9 mouse cellular contexts compared by ENCODE assay signal in genomic region chr16:85901581-85901910, GRCm38 (mm10). TPM values are rescaled to one million over a fixed set of nuclear protein-coding genes. Genes with fewer than 3 reads are reported as not detected.
DNase-seq lines count a peak whose midpoint lies in the region; ATAC-seq lines count a peak whose summit lies in the region.
"Had no signal": no experiment of that assay in that cellular context is flagged by ENCODE, and none has a peak within 500 bp of the region (broad histone marks: within the 10 kb centered on the region; RNA-seq: fewer than 3 reads in every experiment).

Gene Adamts5 (minus strand): TSS chr16:85901828.

- no peaks in the 10 kb centered on the region for H3K9me3 ChIP-seq in intestine, embryonic 15.5 days
- no peaks in the 10 kb centered on the region for H3K9me3 ChIP-seq in midbrain, embryonic 12.5 days

- H3K4me1 ChIP-seq in intestine, embryonic 15.5 days (replicated peaks): peaks cover 10% of the 10 kb centered on the region; the same call in 1 of the 2 replicates
- H3K4me1 ChIP-seq in midbrain, embryonic 12.5 days: peaks cover 8% of the 10 kb centered on the region

- H3K9ac ChIP-seq in intestine, embryonic 15.5 days: peak within 1 kb of the TSS; percentile 40
- peak within 1 kb of the TSS; percentile 68 for H3K9ac ChIP-seq in midbrain, embryonic 12.5 days (replicated peaks)

- H3K4me3 ChIP-seq in intestine, embryonic 15.5 days (replicated peaks): peak within 1 kb of the TSS; percentile 54
- H3K4me3 ChIP-seq in midbrain, embryonic 12.5 days: peak within 1 kb of the TSS; percentile 54

- 7% methylated on average over 13 of the region's 13 CpGs for WGBS in intestine, embryonic 15.5 days
- WGBS in midbrain, embryonic 12.5 days: 4% methylated on average over 13 of the region's 13 CpGs

- peak within 1 kb of the TSS; percentile 83 for H3K4me2 ChIP-seq in intestine, embryonic 15.5 days (replicated peaks)
- peak within 1 kb of the TSS; percentile 94 for H3K4me2 ChIP-seq in midbrain, embryonic 12.5 days (replicated peaks)

- no peaks in the 10 kb centered on the region for H3K36me3 ChIP-seq in intestine, embryonic 15.5 days
- H3K36me3 ChIP-seq in midbrain, embryonic 12.5 days: no peaks in the 10 kb centered on the region

- H3K27me3 ChIP-seq in intestine, embryonic 15.5 days (replicated peaks): peaks cover 25% of the 10 kb centered on the region
- H3K27me3 ChIP-seq in midbrain, embryonic 12.5 days: peaks cover 37% of the 10 kb centered on the region
- H3K27me3 ChIP-seq: CH12.LX had no signal

- intact Hi-C loops in gastrocnemius, postnatal 14 days (cut with DNase I; ENCODE audit: low total_unique reads): no loop called here

- 0 out of 2 replicates have a peak, but pooled peaks have one; percentile 11 for ATAC-seq in intestine, embryonic 15.5 days
- no peak; the same call in none of the 2 replicates for ATAC-seq in midbrain, embryonic 12.5 days (ENCODE audit: low FRiP score, low read depth)
- ATAC-seq in megakaryocyte-erythroid progenitor cell, adult 5-6 weeks (replicated peaks; ENCODE audit: low FRiP score, low TSS enrichment, poor library complexity, severe bottlenecking): no peak

- H3K27ac ChIP-seq in intestine, embryonic 15.5 days: no peak within 1 kb of the TSS
- H3K27ac ChIP-seq in midbrain, embryonic 12.5 days (replicated peaks): no peak within 1 kb of the TSS

- peak; percentile 38 for DNase-seq in embryo, embryonic 10.5 days (ENCODE audit: low spot score)
- DNase-seq in embryo, embryonic 10 days (ENCODE audit: low spot score): no peak
- peak; percentile 19 for DNase-seq in adrenal gland, adult 8-10 months
- peak; percentile 36 for DNase-seq in gastrocnemius, postnatal 14 days
- DNase-seq in layer of hippocampus, adult 9-11 months: no peak

RNA-seq across cellular contexts. Expression of gene Adamts5, which starts in this region (rescaled TPM):
- 10 to 100 TPM in 2 of 4 experiments, 1 to 10 TPM in 2; 5.3 to 21.4 (median 9.6) TPM for total RNA-seq in adrenal gland, adult 8-10 months (2022)
- total RNA-seq in gastrocnemius, postnatal 14 days (2021): 10 to 100 TPM; 10.1 to 10.3 TPM
- polyA plus RNA-seq in intestine, embryonic 15.5 days (2015; fragmentation: Nextera tagmentation; extraction: Ambion mirVana): 1.6 and 1.8 TPM in 2 replicates
- 1.2 and 1.7 TPM in 2 replicates for polyA plus RNA-seq in midbrain, embryonic 12.5 days (2016; fragmentation: Nextera tagmentation; extraction: Ambion mirVana)
- not detected in 2 replicates for total RNA-seq in megakaryocyte-erythroid progenitor cell, adult 5-6 weeks (2014; fragmentation: Nextera tagmentation)
- not detected in 2 replicates for total RNA-seq in megakaryocyte-erythroid progenitor cell, adult 5-6 weeks (2017)
- total RNA-seq: CH12.LX had no signal

Comparison
In these comparisons a context has a peak if more than half of its experiments do, and no peak if none do; other contexts are left out.
1. RNA of gene Adamts5 (total RNA-seq): 5.3 to 21.4 TPM in adrenal gland, adult 8-10 months and 10.1 to 10.3 TPM in gastrocnemius, postnatal 14 days; not detected in megakaryocyte-erythroid progenitor cell, adult 5-6 weeks; every median in the first group is over 4 times any median in the second.
2. DNase-seq: peak in embryo, embryonic 10.5 days (single experiment), adrenal gland, adult 8-10 months (single experiment) and gastrocnemius, postnatal 14 days (single experiment); none in embryo, embryonic 10 days (single experiment) and layer of hippocampus, adult 9-11 months (single experiment).